Mouse (Mus musculus) bone marrow, adult 2 months (tissue): Measurements from ENCODE around the gene Zfand3. TPM values are rescaled to one million over a fixed set of nuclear protein-coding genes. Genes with fewer than 3 reads are reported as not detected.

Source experiments
- H3K27ac ChIP-seq: fragments of 200-500 bp; 2 replicates; pipeline ENCODE4 v1.5.1; 2012; ENCODE audit warnings: low read depth, mild to moderate bottlenecking, control low read depth, inconsistent platforms, low read length; ENCODE audit not compliant: control insufficient read depth, poor library complexity, insufficient read depth
- H3K4me1 ChIP-seq: fragments of 200-500 bp; 2 replicates; pipeline ENCODE4 v1.6.1; 2011; ENCODE audit warnings: low read length; ENCODE audit not compliant: control insufficient read depth, insufficient read depth
- H3K4me3 ChIP-seq: fragments of 200-500 bp; replicated peaks from 2 replicates; pipeline ENCODE3; 2011; ENCODE audit warnings: mild to moderate bottlenecking, low read depth, low read length, control low read depth; ENCODE audit not compliant: control insufficient read depth
- CTCF ChIP-seq: fragments of 200-500 bp; IDR thresholded peaks from 2 replicates; pipeline ENCODE4 v1.5.1; 2011; ENCODE audit warnings: low read length, control low read depth; ENCODE audit not compliant: control insufficient read depth, insufficient read depth
- POLR2A ChIP-seq: fragments of 200-500 bp; IDR thresholded peaks from 2 replicates; pipeline ENCODE4 v1.6.1; 2011; ENCODE audit warnings: low read depth, mild to moderate bottlenecking, control low read depth, low read length, borderline replicate concordance; ENCODE audit not compliant: control insufficient read depth
- WGBS: fragments of 180-500 bp; shearing (Covaris S2); methylation state at CpG from one replicate; pipeline ENCODE4 v1.1.7; 2018; 5-methylcytosine and 5-hydroxymethylcytosine counted together
- polyA plus RNA-seq: library from polyadenylated mRNA; stranded (reverse); fragments of >200 nt; gene quantifications from 2 replicates; pipeline ENCODE4 v1.2.4, GENCODE M21; 2011; ENCODE audit warnings: low replicate concordance; ENCODE audit not compliant: missing spikeins, insufficient read depth, insufficient read length

The Zfand3 gene
- polyA plus RNA-seq, 1 experiment, result 46.6 TPM

DNA sequence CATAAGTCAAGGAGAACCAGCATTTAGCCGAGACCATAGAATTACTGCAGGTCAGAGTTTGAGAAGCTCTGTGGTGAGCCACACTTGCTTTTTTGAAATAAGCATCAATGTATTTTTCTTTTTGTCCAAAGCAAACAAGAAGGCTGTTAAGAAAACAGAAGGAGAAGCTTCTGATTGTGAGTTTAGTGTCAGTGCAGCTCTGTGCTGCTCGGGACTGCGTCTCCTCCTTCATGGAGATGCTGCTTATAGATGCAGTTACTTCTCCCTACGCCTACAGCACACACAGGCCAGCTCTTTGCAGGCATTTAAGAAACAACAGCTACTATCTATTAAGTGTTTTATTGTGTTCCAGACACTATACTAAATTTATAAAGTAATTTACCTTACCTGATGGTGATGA is 107.5 kb downstream of the Zfand3 start:
- no peak overlapping the region for H3K4me3 ChIP-seq
- no peak overlapping the region for H3K27ac ChIP-seq
- TF ChIP-seq POLR2A, result no peak
- peaks cover 1% of the 10 kb centered on the region; the same call in 1 of the 2 replicates for H3K4me1 ChIP-seq
- WGBS, result 87% methylated on average over 4 of the region's 4 CpGs

DNA sequence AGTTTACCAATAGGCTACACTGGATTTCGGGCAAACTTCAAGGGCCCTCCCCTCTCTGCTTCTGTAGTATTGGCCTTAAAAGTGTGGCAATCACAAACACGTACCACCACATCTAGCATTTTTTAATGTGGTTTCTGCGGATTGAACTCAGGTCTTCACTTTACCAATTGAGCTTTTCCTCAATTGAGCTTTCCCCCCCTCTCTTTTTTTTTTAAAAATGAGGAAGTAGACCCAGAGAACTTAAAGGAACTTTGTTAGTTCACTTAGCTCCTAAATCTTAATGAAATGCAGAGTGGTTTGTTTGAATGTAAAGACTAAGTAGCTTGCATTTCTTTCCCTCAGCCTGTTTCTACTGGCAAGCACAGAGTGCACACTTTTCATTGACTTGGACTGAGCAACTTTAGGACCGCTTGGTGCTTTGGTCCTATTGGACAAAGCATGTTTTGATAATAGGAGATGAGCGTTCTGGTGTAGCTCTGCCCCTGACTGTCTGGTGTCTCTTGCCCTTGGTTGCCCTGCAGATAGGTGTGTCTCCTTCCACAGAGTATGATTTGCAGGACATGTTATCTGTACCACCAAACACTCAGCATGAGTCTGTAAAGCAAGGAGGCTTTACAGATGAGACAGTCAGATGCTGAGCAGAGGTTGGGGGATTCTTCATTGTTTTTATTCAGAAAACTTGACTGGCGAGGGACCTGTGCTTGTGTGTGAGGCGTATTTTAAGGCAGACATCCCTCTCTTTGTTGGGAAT is 108.2 kb downstream of the Zfand3 start:
- Histone ChIP-seq H3K27ac (no peak overlapping the region), H3K4me1 (peaks cover 1% of the 10 kb centered on the region; the same call in 1 of the 2 replicates), H3K4me3 (no peak overlapping the region)
- no peak for TF ChIP-seq CTCF
- no peak for TF ChIP-seq POLR2A
- 40% methylated on average over 7 of the region's 7 CpGs for WGBS

DNA sequence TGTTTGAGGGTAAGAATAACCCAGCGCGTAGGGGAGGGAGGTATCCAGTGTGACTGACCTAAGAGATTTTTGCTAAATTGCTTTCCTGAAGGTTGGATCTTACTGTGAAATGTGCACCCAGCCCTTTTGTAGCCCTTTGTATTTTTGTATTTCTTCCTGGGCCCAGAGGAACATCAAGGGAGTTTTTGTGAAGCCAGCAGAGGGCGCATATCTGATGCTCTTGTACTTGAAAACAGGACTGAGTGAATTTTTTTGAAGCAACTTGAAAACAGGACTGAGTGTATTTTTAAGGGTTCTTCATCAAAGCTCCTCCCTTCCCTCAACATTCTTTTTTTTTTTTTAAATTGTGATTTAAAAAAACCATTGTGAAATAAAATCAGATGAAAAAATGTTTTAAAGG is 110.2 kb downstream of the Zfand3 start:
- 92% methylated on average over 3 of the region's 3 CpGs for WGBS
- TF ChIP-seq CTCF (no peak), POLR2A (no peak)
- Histone ChIP-seq H3K27ac (no peak overlapping the region), H3K4me3 (no peak overlapping the region), H3K4me1 (peaks cover 1% of the 10 kb centered on the region; the same call in 1 of the 2 replicates)

DNA sequence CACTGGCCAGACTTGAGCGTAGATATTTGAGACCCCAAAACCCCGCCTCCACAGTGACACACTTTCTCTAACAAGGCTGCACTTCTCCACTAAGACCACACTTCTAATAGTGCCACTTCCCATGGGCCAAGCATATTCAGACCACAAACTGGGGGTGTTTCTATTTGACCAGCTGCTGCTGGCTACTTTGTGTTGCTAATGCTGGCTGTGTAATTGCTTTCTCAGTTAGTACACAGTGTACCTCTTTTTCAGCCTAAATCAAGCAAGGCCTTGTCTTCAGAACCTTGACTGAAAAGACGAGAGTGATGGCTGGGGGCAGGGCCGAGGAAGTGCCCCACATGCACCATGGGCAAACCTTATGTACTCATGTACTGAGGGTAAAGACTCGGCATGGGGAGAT is 111.7 kb downstream of the Zfand3 start:
- TF ChIP-seq CTCF (no peak), POLR2A (no peak)
- peaks cover 1% of the 10 kb centered on the region; the same call in 1 of the 2 replicates for H3K4me1 ChIP-seq
- 76% methylated on average over 5 of the region's 5 CpGs for WGBS

GRCm38 (mm10) chr17:30118036-30118435 is 113.5 kb downstream of the Zfand3 start:
- H3K4me3 ChIP-seq, result no peak overlapping the region
- no peak overlapping the region for H3K27ac ChIP-seq
- WGBS, result 91% methylated on average over 5 of the region's 5 CpGs
- H3K4me1 ChIP-seq, result no peaks in the 10 kb centered on the region
- no peak for TF ChIP-seq CTCF
- no peak for TF ChIP-seq POLR2A

More for the DNA sequence above, 111.7 kb downstream of the Zfand3 start:
- Histone ChIP-seq H3K4me3 (no peak overlapping the region), H3K27ac (no peak overlapping the region)

DNA sequence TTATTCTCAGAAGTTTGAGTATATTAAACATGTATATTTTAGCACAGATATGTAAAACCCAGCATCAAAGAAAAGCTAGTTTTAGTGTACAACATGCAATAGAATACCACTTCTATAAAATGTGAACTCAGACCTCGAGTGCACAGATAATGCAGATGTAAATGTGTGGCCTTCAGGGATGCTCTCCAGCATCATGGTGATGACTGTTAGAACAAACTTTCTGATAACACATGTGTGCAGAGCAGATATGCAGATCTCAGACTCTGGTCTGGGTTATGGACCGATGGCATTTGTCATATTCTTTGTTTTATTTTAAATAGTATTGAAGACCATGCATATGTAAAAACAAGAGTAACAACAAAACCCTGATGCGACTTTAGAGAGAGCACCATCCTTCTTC is 117.7 kb downstream of the Zfand3 start:
- TF ChIP-seq POLR2A (no peak), CTCF (no peak)
- 73% methylated on average over 3 of the region's 3 CpGs for WGBS
- Histone ChIP-seq H3K27ac (no peak overlapping the region), H3K4me1 (no peaks in the 10 kb centered on the region; the same call in 1 of the 2 replicates), H3K4me3 (no peak overlapping the region)

DNA sequence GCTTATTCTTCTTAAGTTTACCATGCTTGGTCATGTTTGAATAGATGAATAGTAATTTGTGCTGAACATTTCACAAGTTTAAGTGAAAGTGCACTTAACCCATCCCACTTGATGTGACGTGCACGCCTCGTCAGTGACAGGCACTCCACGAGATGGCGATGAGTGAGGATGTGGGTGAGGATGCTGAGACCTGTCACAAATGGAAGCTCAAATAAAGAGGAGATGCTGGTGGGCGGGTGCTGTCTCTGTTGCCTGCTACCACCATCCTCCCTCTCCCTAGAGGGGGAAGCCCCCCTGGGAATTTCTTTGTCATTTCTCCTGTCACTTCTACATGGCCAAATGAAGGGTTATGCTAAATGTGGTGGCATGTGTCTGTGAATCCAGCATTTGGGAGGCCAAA is 123.9 kb downstream of the Zfand3 start:
- WGBS, result 84% methylated on average over 6 of the region's 6 CpGs
- no peak for TF ChIP-seq CTCF
- TF ChIP-seq POLR2A, result no peak

DNA sequence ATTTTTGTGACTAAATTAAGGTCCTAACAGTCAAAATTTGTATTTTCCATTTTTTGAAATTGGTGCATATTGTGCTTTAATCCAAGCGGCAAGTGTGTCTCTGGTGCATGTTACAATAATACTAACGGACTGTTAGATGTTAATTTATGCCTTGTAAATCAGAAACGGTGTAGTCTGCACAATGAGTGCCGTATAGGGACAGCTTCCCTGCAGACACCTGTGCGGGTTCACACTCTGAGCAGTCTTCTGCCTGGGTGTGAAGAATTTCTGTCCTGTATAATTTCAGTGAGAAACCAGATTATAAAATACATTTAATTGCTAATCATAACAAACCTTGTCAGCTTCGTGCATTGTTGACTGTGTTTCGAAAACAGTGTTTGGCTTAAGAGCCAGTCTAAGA is 124.7 kb downstream of the Zfand3 start:
- 86% methylated on average over 7 of the region's 7 CpGs for WGBS
- TF ChIP-seq POLR2A (no peak), CTCF (no peak)
- H3K27ac ChIP-seq, result no peak overlapping the region

More for the DNA sequence above, 123.9 kb downstream of the Zfand3 start:
- no peaks in the 10 kb centered on the region; the same call in 1 of the 2 replicates for H3K4me1 ChIP-seq
- no peak overlapping the region for H3K4me3 ChIP-seq
- no peak overlapping the region for H3K27ac ChIP-seq

More for the DNA sequence above, 124.7 kb downstream of the Zfand3 start:
- Histone ChIP-seq H3K4me3 (no peak overlapping the region), H3K4me1 (no peaks in the 10 kb centered on the region; the same call in 1 of the 2 replicates)
